Mouse (Mus musculus) midbrain, embryonic 16.5 days (tissue): ENCODE data around the gene Dnajc15. TPM values are rescaled to one million over a fixed set of nuclear protein-coding genes. Genes with fewer than 3 reads are reported as not detected.

Experiments
- polyA plus RNA-seq: library from polyadenylated mRNA; unstranded; fragments of >200 nt; fragmentation: Nextera tagmentation; extraction: Ambion mirVana; gene quantifications from 2 replicates; pipeline ENCODE4 v1.2.1, GENCODE M21; 2015

Dnajc15 gene
- polyA plus RNA-seq, 1 experiment from 2014 or later, result 90.1 TPM

Other genes with a start within 250 kb of the Dnajc15 start
- gene Epsti1, start 29.1 kb upstream of the Dnajc15 start, polyA plus RNA-seq, result 0.32 TPM in 1 of 2 replicates, not detected in the other
- gene Fam216b, start 213.9 kb upstream of the Dnajc15 start, polyA plus RNA-seq, result 1.3 and 3.8 TPM in 2 replicates